Mouse (Mus musculus) megakaryocyte, adult 5-6 weeks (primary cell): ENCODE data around the gene Nipsnap2. TPM values are rescaled to one million over a fixed set of nuclear protein-coding genes. Genes with fewer than 3 reads are reported as not detected.
A peak's percentile ranks its signal among the peaks of the same experiment; 100 is the strongest.
"Not testable (repeated sequence)": the region's sequence is repeated elsewhere in the genome, so short reads cannot be mapped to it uniquely, and the experiment has no call there.

Experiments
- ATAC-seq: 2 replicates; pipeline ENCODE4 v1.8.0; 2016; ENCODE audit warnings: mild to moderate bottlenecking, inconsistent platforms; ENCODE audit not compliant: poor library complexity, severe bottlenecking
- total RNA-seq, 2 experiments: library from RNA; stranded (forward) in 1 of 2; stranded (reverse) in 1 of 2; fragments of 153-499, 151-499 nt in 1 of 2; fragments of 221-1000, 200-1000 nt in 1 of 2; gene quantifications; 2 replicates each; pipeline versions ENCODE4 v1.2.3 to v1.2.4; 2015 to 2017

The Nipsnap2 gene
- 26.3 and 29.6 TPM in 2 replicates for total RNA-seq (2015)
- 26.5 and 29.3 TPM in 2 replicates for total RNA-seq (2017)

- peak; percentile 94 for ATAC-seq
Observed at GRCm38 (mm10) chr5:129724834-129725773, at the start of gene Nipsnap2. Gene Nipsnap2, plus strand, starts transcription at chr5:129725063.

- not testable (repeated sequence) for ATAC-seq
Observed at GRCm38 (mm10) chr5:129685141-129685540, 39.7 kb upstream of the Nipsnap2 start.

- no peak for ATAC-seq
Observed at GRCm38 (mm10) chr5:129687621-129688020, 37.2 kb upstream of the Nipsnap2 start.

- ATAC-seq = no peak
Observed at GRCm38 (mm10) chr5:129690528-129690927, 34.3 kb upstream of the Nipsnap2 start.

GRCm38 (mm10) chr5:129700506-129700905 lies 24.4 kb upstream of the Nipsnap2 start:
- no peak for ATAC-seq

- no peak for ATAC-seq
Observed at GRCm38 (mm10) chr5:129701706-129702105, 23.2 kb upstream of the Nipsnap2 start.

GRCm38 (mm10) chr5:129703368-129703767 lies 21.5 kb upstream of the Nipsnap2 start:
- ATAC-seq = peak; percentile 97

- ATAC-seq = no peak
Observed at GRCm38 (mm10) chr5:129708412-129708811, 16.5 kb upstream of the Nipsnap2 start, which contains the start of gene Sept14. Gene Sept14, minus strand, starts transcription at chr5:129708512.

- ATAC-seq = peak; percentile 100
Observed at GRCm38 (mm10) chr5:129715326-129715861, 9.5 kb upstream of the Nipsnap2 start, which contains the start of gene Mrps17. Gene Mrps17, plus strand, starts transcription at chr5:129715497.

GRCm38 (mm10) chr5:129717016-129717415 lies 7.8 kb upstream of the Nipsnap2 start:
- ATAC-seq = no peak

GRCm38 (mm10) chr5:129720176-129720575 lies 4.7 kb upstream of the Nipsnap2 start:
- ATAC-seq = no peak

GRCm38 (mm10) chr5:129724268-129724667 lies 595 bp upstream of the Nipsnap2 start:
- ATAC-seq = no peak; the same call in 1 of the 2 replicates

GRCm38 (mm10) chr5:129725774-129726392 lies 1.0 kb downstream of the Nipsnap2 start:
- no peak for ATAC-seq

GRCm38 (mm10) chr5:129726784-129727183 lies 1.9 kb downstream of the Nipsnap2 start:
- ATAC-seq = no peak

GRCm38 (mm10) chr5:129729286-129729685 lies 4.4 kb downstream of the Nipsnap2 start:
- no peak for ATAC-seq

GRCm38 (mm10) chr5:129730344-129730743 lies 5.5 kb downstream of the Nipsnap2 start:
- ATAC-seq = peak; percentile 28

- no peak for ATAC-seq
Observed at GRCm38 (mm10) chr5:129731021-129731420, 6.2 kb downstream of the Nipsnap2 start.

GRCm38 (mm10) chr5:129740976-129741375 lies 16.1 kb downstream of the Nipsnap2 start:
- peak; percentile 62; the same call in 1 of the 2 replicates for ATAC-seq

GRCm38 (mm10) chr5:129742903-129743488 lies 18.1 kb downstream of the Nipsnap2 start:
- no peak for ATAC-seq

- no peak for ATAC-seq
Observed at GRCm38 (mm10) chr5:129744050-129744449, 19.2 kb downstream of the Nipsnap2 start.

GRCm38 (mm10) chr5:129756886-129757285 lies 32.0 kb downstream of the Nipsnap2 start:
- no peak for ATAC-seq
